Mouse (Mus musculus) liver, embryonic 14.5 days (tissue): ENCODE measurements around the gene Tmem170. TPM values are rescaled to one million over a fixed set of nuclear protein-coding genes. Genes with fewer than 3 reads are reported as not detected.

Source experiments
- ATAC-seq: fragments of 200-750 bp; cut with Nextera tagmentation; 2 replicates; pipeline ENCODE4 v1.8.0; 2017; ENCODE audit warnings: moderate number of reproducible peaks, mild to moderate bottlenecking, moderate library complexity; ENCODE audit not compliant: insufficient read depth
- DNase-seq, 3 experiments: peaks; one replicate each; pipeline ENCODE4 v3.0.0-alpha.2; 2012 to 2013; ENCODE audit warnings: low read depth in 3 of 3, low spot score in 3 of 3
- H3K27ac ChIP-seq: fragments of 300-500 bp; sonication (generic); 2 replicates; pipeline ENCODE4 v1.5.1; 2014; ENCODE audit warnings: moderate library complexity, mild to moderate bottlenecking, control low read depth, inconsistent platforms
- H3K27me3 ChIP-seq: fragments of 300-500 bp; sonication (generic); 2 replicates; pipeline ENCODE4 v1.6.1; 2014; ENCODE audit warnings: mild to moderate bottlenecking, low read length, moderate library complexity; ENCODE audit not compliant: control insufficient read depth, insufficient read depth
- H3K36me3 ChIP-seq: fragments of 300-500 bp; sonication (generic); replicated peaks from 2 replicates; pipeline ENCODE4 v1.6.1; 2014; ENCODE audit warnings: low read depth; ENCODE audit not compliant: control insufficient read depth, insufficient read depth
- H3K4me1 ChIP-seq, 2 experiments: fragments of 200-500 bp in 1 of 2; fragments of 300-500 bp in 1 of 2; sonication (generic) in 1 of 2; replicated peaks; 2 replicates each; pipeline ENCODE4 v1.6.1; 2012 to 2014; ENCODE audit warnings: antibody characterized with exemption in 1 of 2, inconsistent platforms in 1 of 2, low read length in 1 of 2; ENCODE audit not compliant: control insufficient read depth in 2 of 2, insufficient read depth in 2 of 2
- H3K4me2 ChIP-seq: fragments of 300-500 bp; sonication (generic); 2 replicates; pipeline ENCODE4 v1.6.1; 2014; ENCODE audit warnings: low read depth, mild to moderate bottlenecking, control low read depth, moderate library complexity
- H3K4me3 ChIP-seq, 2 experiments: fragments of 200-500 bp in 1 of 2; fragments of 300-500 bp in 1 of 2; sonication (generic) in 1 of 2; 2 replicates each; pipeline ENCODE4 v1.5.1; 2012 to 2014; ENCODE audit warnings: low read depth in 2 of 2, low read length in 2 of 2, mild to moderate bottlenecking in 2 of 2, control low read depth in 1 of 2, inconsistent platforms in 1 of 2, moderate library complexity in 1 of 2; ENCODE audit not compliant: insufficient read depth in 1 of 2
- H3K9ac ChIP-seq: fragments of 300-500 bp; sonication (generic); replicated peaks from 2 replicates; pipeline ENCODE4 v1.6.1; 2014; ENCODE audit warnings: mild to moderate bottlenecking, control low read depth, moderate library complexity
- H3K9me3 ChIP-seq: fragments of 300-500 bp; sonication (generic); 2 replicates; pipeline ENCODE4 v1.6.1; 2016; ENCODE audit warnings: low read length, mixed read lengths; ENCODE audit not compliant: control insufficient read depth
- CTCF ChIP-seq: IDR thresholded peaks from 2 replicates; pipeline ENCODE4 v1.5.1; 2016; ENCODE audit warnings: antibody characterized with exemption, low read depth, control low read depth
- EP300 ChIP-seq: IDR thresholded peaks from 2 replicates; pipeline ENCODE4 v1.6.1; 2016; ENCODE audit warnings: antibody characterized with exemption, low read depth
- WGBS: fragments of 180-500 bp; shearing (Covaris S2); extraction: QIAGEN DNeasy Blood & Tissue Kit; methylation state at CpG from one replicate; pipeline ENCODE4 v1.1.7; 2014; ENCODE audit not compliant: insufficient replicate concordance; 5-methylcytosine and 5-hydroxymethylcytosine counted together
- polyA plus RNA-seq, 2 experiments: library from polyadenylated mRNA; depleted of rRNA in 1 of 2; stranded (reverse) in 1 of 2; unstranded in 1 of 2; fragments of >200 nt; fragmentation: Nextera tagmentation in 1 of 2; extraction: Ambion mirVana in 1 of 2; gene quantifications; 2 replicates each; pipeline versions ENCODE4 v1.2.1 to v1.2.3; 2012 to 2014

Tmem170 gene
- polyA plus RNA-seq, 2 experiments: 1.8 to 2.3 TPM

GRCm38 (mm10) chr8:111820691-111821090 is 55.9 kb downstream of the Tmem170 start:
- peaks cover 0 to 2% of the 10 kb centered on the region in 2 experiments; a peak in 1 of 4 replicates for H3K4me1 ChIP-seq
- TF ChIP-seq CTCF: no peak
- no peak for TF ChIP-seq EP300
- no peaks in the 10 kb centered on the region for H3K9me3 ChIP-seq
- no peak for DNase-seq
- no peak overlapping the region for H3K4me3 ChIP-seq
- ATAC-seq: no peak
- H3K36me3 ChIP-seq: peaks cover 9% of the 10 kb centered on the region
- no peak overlapping the region for H3K27ac ChIP-seq
- H3K9ac ChIP-seq: no peak overlapping the region
- H3K27me3 ChIP-seq: no peaks in the 10 kb centered on the region
- 63% methylated on average over 4 of the region's 4 CpGs for WGBS
- no peak overlapping the region for H3K4me2 ChIP-seq

DNA sequence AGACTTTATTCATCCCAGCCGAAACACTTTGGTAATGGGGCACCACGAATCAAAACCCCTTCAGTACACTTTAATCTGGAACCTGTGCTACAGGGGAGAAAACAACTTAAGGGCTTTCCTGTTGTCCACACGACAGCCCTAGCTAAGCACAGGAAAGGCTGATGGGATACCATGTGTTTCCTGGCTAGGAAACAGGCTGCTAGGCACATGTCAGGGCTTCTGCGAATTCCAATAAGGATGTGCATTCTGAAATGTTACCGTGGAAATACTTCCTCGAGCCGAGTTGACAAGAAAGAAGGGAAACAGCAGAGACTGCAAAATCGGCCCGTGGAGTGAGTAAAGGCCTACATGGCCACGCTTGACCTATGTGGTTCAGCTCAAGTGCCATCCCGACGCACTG is 56.5 kb downstream of the Tmem170 start:
- Histone ChIP-seq H3K9ac (no peak overlapping the region), H3K9me3 (no peaks in the 10 kb centered on the region), H3K27ac (no peak overlapping the region), H3K36me3 (peaks cover 9% of the 10 kb centered on the region), H3K4me2 (no peak overlapping the region), H3K4me1 (peaks cover 0 to 2% of the 10 kb centered on the region in 2 experiments; a peak in 1 of 4 replicates), H3K27me3 (no peaks in the 10 kb centered on the region), H3K4me3 (no peak overlapping the region)
- TF ChIP-seq CTCF (no peak), EP300 (no peak)
- DNase-seq (no peak), ATAC-seq (no peak)
- WGBS: 60% methylated on average over 12 of the region's 12 CpGs

GRCm38 (mm10) chr8:111818556-111818955 is 58.0 kb downstream of the Tmem170 start:
- peaks cover 3% of the 10 kb centered on the region; the same call in 1 of the 2 replicates for H3K36me3 ChIP-seq
- H3K4me2 ChIP-seq: no peak overlapping the region
- H3K4me3 ChIP-seq: no peak overlapping the region
- H3K9me3 ChIP-seq: no peaks in the 10 kb centered on the region
- no peak overlapping the region for H3K9ac ChIP-seq
- H3K27me3 ChIP-seq: no peaks in the 10 kb centered on the region
- ATAC-seq: no peak
- TF ChIP-seq EP300: no peak
- TF ChIP-seq CTCF: no peak
- no peak overlapping the region for H3K27ac ChIP-seq
- DNase-seq: no peak
- WGBS: 79% methylated on average over 3 of the region's 3 CpGs
- peaks cover 0 to 2% of the 10 kb centered on the region in 2 experiments; a peak in 1 of 4 replicates for H3K4me1 ChIP-seq

DNA sequence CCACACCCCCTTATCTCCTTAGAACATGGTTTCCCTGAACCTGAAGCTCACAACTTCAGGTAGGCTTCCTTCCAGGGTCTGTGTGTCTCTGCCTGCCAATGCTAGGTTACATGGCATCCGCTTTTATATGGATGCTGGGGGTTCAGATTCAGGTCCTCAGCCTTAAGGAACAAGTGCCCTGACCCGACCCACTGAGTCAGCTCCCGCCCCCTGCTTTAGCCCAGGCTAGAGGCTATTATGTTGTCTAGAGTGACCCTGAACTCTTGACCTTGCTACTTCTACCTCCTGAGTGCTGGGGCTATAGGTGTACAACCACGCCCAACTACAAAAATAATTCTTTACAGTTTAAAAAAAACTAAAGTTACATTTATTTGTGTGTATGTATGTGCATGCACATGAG is 61.5 kb downstream of the Tmem170 start:
- Histone ChIP-seq H3K4me2 (no peak overlapping the region), H3K9me3 (no peaks in the 10 kb centered on the region), H3K9ac (no peak overlapping the region), H3K4me1 (peaks cover 0 to 2% of the 10 kb centered on the region in 2 experiments; a peak in 1 of 4 replicates), H3K36me3 (no peaks in the 10 kb centered on the region), H3K4me3 (no peak overlapping the region), H3K27ac (no peak overlapping the region), H3K27me3 (no peaks in the 10 kb centered on the region)
- ATAC-seq (no peak), DNase-seq (no peak)
- TF ChIP-seq CTCF (no peak), EP300 (no peak)
- WGBS: 71% methylated on average over 4 of the region's 4 CpGs

- ATAC-seq (no peak), DNase-seq (no peak)
- Histone ChIP-seq H3K36me3 (no peaks in the 10 kb centered on the region), H3K9ac (no peak overlapping the region), H3K4me1 (peaks cover 0 to 2% of the 10 kb centered on the region in 2 experiments; a peak in 1 of 4 replicates), H3K4me2 (no peak overlapping the region), H3K27me3 (no peaks in the 10 kb centered on the region), H3K9me3 (no peaks in the 10 kb centered on the region), H3K27ac (no peak overlapping the region), H3K4me3 (no peak overlapping the region)
- TF ChIP-seq CTCF (no peak), EP300 (no peak)
- 90% methylated on average over 9 of the region's 9 CpGs for WGBS
These were observed 62.7 kb downstream of the Tmem170 start for GRCm38 (mm10) chr8:111813818-111814217.

Other genes with a start within 250 kb of the Tmem170 start
- 0.10 and 0.13 TPM in 2 replicates for gene Ldhd, start 246.4 kb downstream of the Tmem170 start, polyA plus RNA-seq (2012; rRNA removed)
- 0.09 TPM in 1 of 2 replicates, not detected in the other for gene Ldhd, start 246.4 kb downstream of the Tmem170 start, polyA plus RNA-seq (2014; fragmentation: Nextera tagmentation; extraction: Ambion mirVana)
- 2.7 and 3.9 TPM in 2 replicates for gene Zfp1, start 233.3 kb downstream of the Tmem170 start, polyA plus RNA-seq (2012; rRNA removed)
- 4.0 and 4.4 TPM in 2 replicates for gene Zfp1, start 233.3 kb downstream of the Tmem170 start, polyA plus RNA-seq (2014; fragmentation: Nextera tagmentation; extraction: Ambion mirVana)
- gene Ctrb1, start 185.7 kb downstream of the Tmem170 start, polyA plus RNA-seq (2012; rRNA removed): 2.5 and 2.9 TPM in 2 replicates
- gene Ctrb1, start 185.7 kb downstream of the Tmem170 start, polyA plus RNA-seq (2014; fragmentation: Nextera tagmentation; extraction: Ambion mirVana): 1.5 TPM in 1 of 2 replicates, not detected in the other
- 5.6 and 6.7 TPM in 2 replicates for gene Bcar1, start 132.9 kb downstream of the Tmem170 start, polyA plus RNA-seq (2012; rRNA removed)
- gene Bcar1, start 132.9 kb downstream of the Tmem170 start, polyA plus RNA-seq (2014; fragmentation: Nextera tagmentation; extraction: Ambion mirVana): 4.3 and 4.9 TPM in 2 replicates
- gene Cfdp1, start 22.5 kb downstream of the Tmem170 start, polyA plus RNA-seq (2012; rRNA removed): 13.2 and 46.8 TPM in 2 replicates
- 82.8 and 93.3 TPM in 2 replicates for gene Cfdp1, start 22.5 kb downstream of the Tmem170 start, polyA plus RNA-seq (2014; fragmentation: Nextera tagmentation; extraction: Ambion mirVana)
- 0.02 and 0.03 TPM in 2 replicates for gene Chst5, start 33.7 kb upstream of the Tmem170 start, polyA plus RNA-seq (2012; rRNA removed)
- gene Chst5, start 33.7 kb upstream of the Tmem170 start, polyA plus RNA-seq (2014; fragmentation: Nextera tagmentation; extraction: Ambion mirVana): not detected in 2 replicates
- gene Tmem231, start 57.1 kb upstream of the Tmem170 start, polyA plus RNA-seq (2012; rRNA removed): 1.4 and 1.7 TPM in 2 replicates
- gene Tmem231, start 57.1 kb upstream of the Tmem170 start, polyA plus RNA-seq (2014; fragmentation: Nextera tagmentation; extraction: Ambion mirVana): 2.0 and 2.4 TPM in 2 replicates
- gene Gabarapl2, start 64.0 kb upstream of the Tmem170 start, polyA plus RNA-seq (2012; rRNA removed): 26.5 and 50.5 TPM in 2 replicates
- gene Gabarapl2, start 64.0 kb upstream of the Tmem170 start, polyA plus RNA-seq (2014; fragmentation: Nextera tagmentation; extraction: Ambion mirVana): 184 and 188 TPM in 2 replicates
- 2.8 and 3.4 TPM in 2 replicates for gene Adat1, start 115.6 kb upstream of the Tmem170 start, polyA plus RNA-seq (2012; rRNA removed)
- 2.4 and 2.5 TPM in 2 replicates for gene Adat1, start 115.6 kb upstream of the Tmem170 start, polyA plus RNA-seq (2014; fragmentation: Nextera tagmentation; extraction: Ambion mirVana)
- 39.4 and 58.9 TPM in 2 replicates for gene Kars, start 134.6 kb upstream of the Tmem170 start, polyA plus RNA-seq (2012; rRNA removed)
- gene Kars, start 134.6 kb upstream of the Tmem170 start, polyA plus RNA-seq (2014; fragmentation: Nextera tagmentation; extraction: Ambion mirVana): 93.6 and 105 TPM in 2 replicates
- 2.9 and 3.9 TPM in 2 replicates for gene Terf2ip, start 134.6 kb upstream of the Tmem170 start, polyA plus RNA-seq (2012; rRNA removed)
- gene Terf2ip, start 134.6 kb upstream of the Tmem170 start, polyA plus RNA-seq (2014; fragmentation: Nextera tagmentation; extraction: Ambion mirVana): 3.2 and 3.5 TPM in 2 replicates
- gene Gm6793, start 138.3 kb upstream of the Tmem170 start, polyA plus RNA-seq (2012; rRNA removed): 0.08 and 0.17 TPM in 2 replicates
- gene Gm6793, start 138.3 kb upstream of the Tmem170 start, polyA plus RNA-seq (2014; fragmentation: Nextera tagmentation; extraction: Ambion mirVana): 0.33 TPM in 1 of 2 replicates, not detected in the other